Mouse (Mus musculus): ENCODE data around the gene Fbxw7.
"Not testable (repeated sequence)": the region's sequence is repeated elsewhere in the genome, so short reads cannot be mapped to it uniquely, and the experiment has no call there.

Fbxw7 gene

DNA sequence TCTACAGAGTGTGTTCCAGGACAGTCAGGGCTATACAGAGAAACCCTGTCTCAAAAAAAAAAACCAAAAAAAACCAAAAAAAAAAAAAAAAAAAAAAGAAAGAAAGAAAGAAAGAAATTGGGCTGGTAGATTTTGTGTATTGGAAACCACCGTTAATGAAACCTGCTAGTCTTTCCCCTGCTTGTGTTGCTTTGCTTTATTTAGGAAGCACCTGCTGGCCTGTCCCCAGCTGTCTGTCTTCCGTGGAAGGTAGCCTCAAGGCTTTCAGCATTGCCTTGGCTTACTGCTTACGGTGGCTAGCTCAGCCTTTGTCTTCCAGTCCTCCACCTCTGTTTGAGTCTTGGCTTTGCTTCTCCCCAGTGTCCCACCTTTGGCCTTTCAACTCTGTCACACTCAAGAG lies 11.9 kb downstream of the Fbxw7 start:
- DNase-seq (ENCODE audit: inconsistent ontology term): no peak

GRCm38 (mm10) chr3:84827617-84828016 lies 12.5 kb downstream of the Fbxw7 start:
- no peak for DNase-seq (ENCODE audit: inconsistent ontology term)

- DNase-seq (ENCODE audit: inconsistent ontology term): no peak
Observed at GRCm38 (mm10) chr3:84829366-84829765, 14.3 kb downstream of the Fbxw7 start.

DNA sequence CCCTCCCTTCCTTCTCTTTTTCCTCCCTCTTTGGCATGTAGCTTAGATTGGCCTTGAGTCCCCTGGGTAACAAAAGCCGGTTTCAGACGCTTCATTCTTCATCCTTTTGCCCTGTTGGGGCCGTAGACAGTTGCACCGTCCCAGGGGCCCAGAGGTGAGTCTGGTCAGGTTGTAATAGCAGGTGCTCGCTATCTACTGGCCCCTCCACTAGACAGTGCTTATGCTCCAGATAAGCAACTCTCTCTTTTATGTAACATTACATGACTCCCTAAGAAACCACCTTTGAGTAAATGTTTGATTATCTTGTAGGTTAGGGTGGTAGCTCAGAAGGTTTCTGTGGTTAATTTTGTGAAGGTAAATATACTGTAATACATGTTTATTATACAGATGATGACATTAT lies 21.0 kb downstream of the Fbxw7 start:
- no peak for DNase-seq (ENCODE audit: inconsistent ontology term)

- no peak for DNase-seq (ENCODE audit: inconsistent ontology term)
Observed at GRCm38 (mm10) chr3:84837984-84838383, 22.9 kb downstream of the Fbxw7 start.

- DNase-seq (ENCODE audit: inconsistent ontology term): no peak
Observed at GRCm38 (mm10) chr3:84839499-84839898, 24.4 kb downstream of the Fbxw7 start.

DNA sequence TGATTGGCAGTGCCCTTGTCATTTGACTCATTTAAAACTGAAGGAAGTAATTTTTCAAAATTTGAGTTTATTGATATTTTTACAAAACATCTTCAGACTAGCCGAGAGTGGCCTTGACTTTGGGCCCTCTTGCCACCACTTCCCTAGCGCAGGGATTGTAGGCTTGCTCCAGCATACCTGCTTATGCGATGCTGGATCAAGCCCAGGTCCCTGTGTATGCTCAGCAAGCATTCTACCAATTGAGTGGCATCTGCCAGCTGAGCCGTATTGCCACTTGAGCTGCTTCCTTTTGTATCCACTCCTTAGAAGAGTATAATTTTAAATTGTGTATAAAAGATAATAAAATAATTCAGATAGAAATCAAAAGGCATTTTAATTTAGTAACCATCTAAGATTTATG lies 26.2 kb downstream of the Fbxw7 start:
- no peak for DNase-seq (ENCODE audit: inconsistent ontology term)

- DNase-seq (ENCODE audit: inconsistent ontology term): no peak
Observed at GRCm38 (mm10) chr3:84842793-84843192, 27.7 kb downstream of the Fbxw7 start.

- DNase-seq (ENCODE audit: inconsistent ontology term): peak; percentile 58
Observed at GRCm38 (mm10) chr3:84843594-84843993, 28.5 kb downstream of the Fbxw7 start.

- no peak for DNase-seq (ENCODE audit: inconsistent ontology term)
Observed at GRCm38 (mm10) chr3:84848798-84849197, 33.7 kb downstream of the Fbxw7 start.

- no peak for DNase-seq (ENCODE audit: inconsistent ontology term)
Observed at GRCm38 (mm10) chr3:84850418-84850817, 35.4 kb downstream of the Fbxw7 start.

- peak; percentile 39 for DNase-seq (ENCODE audit: inconsistent ontology term)
Observed at GRCm38 (mm10) chr3:84851801-84852200, 36.7 kb downstream of the Fbxw7 start.

DNA sequence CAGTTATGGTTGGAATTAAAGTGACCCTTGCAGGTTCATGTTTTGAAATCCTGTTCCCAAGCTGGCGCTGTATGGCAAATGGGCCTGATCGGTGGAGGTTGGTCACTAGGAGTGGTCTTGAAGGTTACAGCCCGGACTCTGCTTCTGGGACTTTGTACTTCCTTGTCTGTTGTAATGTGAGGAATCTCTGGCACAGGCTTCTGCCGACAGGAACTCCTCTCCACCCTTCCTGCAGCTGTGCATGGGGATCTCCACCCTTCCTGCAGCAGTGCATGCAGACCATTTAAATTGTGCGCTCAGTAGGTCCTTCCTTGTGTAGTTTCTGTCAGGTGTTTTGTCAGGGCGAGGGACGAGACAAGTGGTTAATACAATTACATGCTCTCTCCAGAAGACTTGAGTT lies 37.8 kb downstream of the Fbxw7 start:
- no peak for DNase-seq (ENCODE audit: inconsistent ontology term)

DNA sequence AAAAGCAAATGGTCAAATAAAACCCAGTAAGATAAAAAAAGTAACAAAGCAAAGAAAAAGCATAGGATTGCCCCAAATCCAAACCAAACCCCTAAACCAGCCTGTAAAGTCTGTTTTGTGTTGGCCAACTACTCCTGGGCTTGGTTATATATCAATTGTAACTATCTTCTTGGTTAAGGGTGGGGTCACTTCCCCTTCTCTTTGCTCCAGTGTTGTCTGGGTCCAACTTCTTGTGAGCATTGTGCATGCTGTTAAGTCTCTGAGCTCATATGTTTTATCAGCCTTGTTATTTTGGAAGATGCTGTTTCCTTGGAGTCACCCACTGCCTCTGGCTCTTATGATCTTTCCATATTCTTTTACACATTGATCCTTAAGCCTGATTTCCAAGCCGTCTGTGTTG lies 39.4 kb downstream of the Fbxw7 start:
- no peak for DNase-seq (ENCODE audit: inconsistent ontology term)

DNA sequence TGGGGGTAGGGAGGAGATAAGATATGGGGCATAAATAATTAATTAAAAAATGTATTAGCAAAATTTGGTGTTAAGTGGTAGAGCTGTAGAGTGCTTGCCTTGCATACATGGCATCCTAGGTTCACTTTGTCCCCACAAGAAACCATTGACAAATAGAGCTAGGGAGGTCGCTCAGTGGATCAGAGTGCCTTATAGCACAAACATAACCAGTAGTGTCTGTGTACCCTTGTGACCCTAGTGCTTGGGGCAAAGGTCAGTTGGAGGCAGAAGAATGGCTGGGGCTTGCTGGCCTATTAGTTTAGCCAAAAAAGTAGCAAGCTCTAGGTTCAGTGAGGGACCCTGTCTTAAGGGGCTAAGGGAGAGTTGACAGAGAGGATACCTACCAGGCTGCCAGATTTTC lies 45.6 kb downstream of the Fbxw7 start:
- DNase-seq (ENCODE audit: inconsistent ontology term): no peak

DNA sequence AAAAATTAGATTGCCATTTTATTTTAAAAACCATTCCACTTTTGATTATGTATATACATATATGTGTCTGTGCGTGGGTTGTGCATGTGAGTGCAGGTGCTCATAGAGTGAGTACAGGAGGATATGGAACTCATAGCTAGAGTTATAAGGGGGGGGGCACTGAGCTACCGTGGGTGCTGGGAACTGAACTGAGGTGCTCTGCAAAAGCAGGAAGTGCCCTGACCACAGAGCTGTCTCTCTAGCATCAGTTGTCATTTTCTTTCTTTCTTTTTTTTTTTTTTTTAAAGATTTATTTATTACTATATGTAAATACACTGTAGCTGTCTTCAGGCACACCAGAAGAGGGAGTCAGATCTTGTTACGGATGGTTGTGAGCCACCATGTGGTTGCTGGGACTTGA lies 46.7 kb downstream of the Fbxw7 start:
- DNase-seq (ENCODE audit: inconsistent ontology term): not testable (repeated sequence)

DNA sequence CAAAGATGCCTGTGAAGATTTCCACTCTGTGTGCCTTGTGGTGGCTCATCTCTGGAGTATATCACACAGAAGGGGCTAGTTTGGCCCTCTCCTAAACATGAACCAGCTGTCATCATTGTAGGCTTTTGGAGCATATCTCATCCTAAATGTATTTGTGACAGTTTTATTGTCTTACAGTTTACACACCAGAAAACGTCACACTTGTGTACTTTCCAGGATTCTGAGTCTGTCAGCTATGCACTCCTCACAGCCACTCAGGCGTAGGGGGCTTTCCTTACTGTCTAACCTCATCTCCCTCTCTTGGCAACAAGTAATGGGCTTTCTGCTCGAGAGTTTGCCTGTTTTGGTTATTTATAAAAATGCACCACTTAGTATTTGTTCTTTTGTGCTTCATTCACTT lies 50.6 kb downstream of the Fbxw7 start:
- no peak for DNase-seq (ENCODE audit: inconsistent ontology term)

- DNase-seq (ENCODE audit: inconsistent ontology term): no peak
Observed at GRCm38 (mm10) chr3:84866866-84867265, 51.8 kb downstream of the Fbxw7 start.

DNA sequence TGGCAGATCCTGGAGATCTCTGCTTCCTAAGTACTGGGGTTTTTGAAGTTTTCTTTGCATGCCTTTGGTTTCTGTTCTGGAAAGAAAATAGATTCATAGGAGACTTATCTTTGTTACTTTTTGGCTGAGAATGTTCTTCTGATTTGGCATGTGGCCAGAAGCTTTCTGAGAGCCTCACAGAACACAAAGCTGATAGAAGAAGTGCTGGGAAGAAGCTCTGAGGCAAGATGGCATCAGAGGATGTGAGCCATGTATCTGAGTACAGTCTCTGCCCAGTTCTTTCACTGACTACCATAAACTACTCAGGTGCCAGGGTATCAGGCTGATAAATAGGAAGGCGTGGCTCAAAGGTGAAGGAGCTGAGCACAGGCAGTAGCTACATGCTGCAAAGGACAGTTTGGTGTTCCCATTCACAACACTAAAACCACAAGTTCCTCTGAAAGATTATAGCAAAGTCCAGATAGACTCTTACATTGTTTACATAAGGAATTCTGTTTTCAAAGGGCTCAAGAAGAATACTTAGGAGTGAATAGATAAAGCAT lies 52.4 kb downstream of the Fbxw7 start:
- DNase-seq (ENCODE audit: inconsistent ontology term): peak; percentile 24

DNA sequence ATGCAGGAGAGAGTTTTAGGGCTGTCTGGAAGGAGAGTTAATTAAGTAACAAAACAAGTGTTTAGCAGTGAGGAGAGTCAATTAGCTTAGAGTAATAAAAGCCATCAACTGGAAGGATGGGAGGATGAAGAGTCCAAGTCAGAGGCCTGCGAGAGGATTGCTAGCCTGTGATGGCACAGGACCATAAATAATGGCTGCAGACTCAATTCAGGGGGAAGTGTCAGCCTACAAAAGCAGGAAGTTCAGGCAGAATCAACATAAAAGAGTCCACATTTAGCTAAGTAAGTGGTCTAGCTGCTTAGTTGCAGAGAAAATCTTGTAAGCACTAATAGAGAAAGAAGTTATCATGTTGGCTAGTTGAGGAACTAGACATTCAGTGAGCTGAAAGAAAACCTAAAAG lies 52.9 kb downstream of the Fbxw7 start:
- no peak for DNase-seq (ENCODE audit: inconsistent ontology term)

DNA sequence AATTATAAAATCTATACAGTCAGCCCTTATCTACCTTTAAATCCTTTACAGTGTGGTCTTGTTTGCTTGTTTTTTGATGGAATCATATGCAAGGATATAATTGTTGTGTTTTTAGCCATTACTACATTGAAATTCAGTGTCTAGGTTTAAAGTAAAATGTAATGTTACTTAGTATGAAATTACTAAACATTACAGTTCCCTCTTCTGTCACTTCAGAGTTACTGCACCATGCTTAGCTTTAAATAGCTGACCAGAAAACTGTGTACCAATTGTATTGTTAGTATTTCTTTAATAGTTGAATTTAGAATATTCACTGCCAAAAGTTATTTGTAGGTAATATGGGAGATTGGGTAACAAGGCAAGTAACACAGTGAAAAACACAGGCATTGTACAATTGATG lies 55.1 kb downstream of the Fbxw7 start:
- no peak for DNase-seq (ENCODE audit: inconsistent ontology term)

DNA sequence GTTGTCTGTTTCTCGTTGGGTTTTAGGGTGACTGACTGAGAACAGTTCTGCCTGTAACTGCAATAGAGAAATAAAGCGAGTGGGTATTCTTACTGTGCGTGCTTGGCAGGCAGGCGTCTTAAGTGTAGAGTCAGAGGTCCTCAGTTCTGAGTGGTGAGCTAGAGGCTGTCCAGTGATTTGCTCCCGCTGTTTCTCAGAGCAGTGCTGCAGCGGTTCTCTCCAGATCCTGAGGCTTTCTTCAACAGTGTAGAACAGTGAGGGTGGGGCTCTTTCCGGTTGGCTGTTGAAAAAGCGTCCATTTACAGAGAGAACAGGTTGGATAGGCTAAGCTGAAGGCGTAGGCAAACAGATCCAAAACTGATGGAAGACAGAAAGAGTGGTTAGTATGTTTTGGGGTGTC lies 60.2 kb downstream of the Fbxw7 start:
- DNase-seq (ENCODE audit: inconsistent ontology term): no peak

DNA sequence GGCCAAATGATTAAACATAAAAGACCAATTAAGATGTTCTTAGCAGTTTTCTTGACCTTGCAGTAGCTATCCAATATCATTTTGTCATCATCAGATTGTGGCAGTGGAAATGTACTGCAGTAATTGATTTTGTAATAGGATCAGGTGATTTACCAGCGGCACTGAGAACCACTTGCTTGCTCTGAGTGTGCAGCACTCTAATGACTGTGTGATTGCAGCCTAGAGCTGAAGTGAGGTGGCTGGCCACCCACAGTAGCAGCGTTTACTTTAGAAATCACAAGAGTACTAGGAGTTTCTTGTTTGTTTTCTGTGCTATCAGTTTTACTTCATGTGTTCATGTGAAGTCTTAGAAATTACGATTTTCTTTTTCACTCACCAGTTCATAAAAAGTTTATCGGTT lies 61.1 kb downstream of the Fbxw7 start:
- no peak for DNase-seq (ENCODE audit: inconsistent ontology term)

DNA sequence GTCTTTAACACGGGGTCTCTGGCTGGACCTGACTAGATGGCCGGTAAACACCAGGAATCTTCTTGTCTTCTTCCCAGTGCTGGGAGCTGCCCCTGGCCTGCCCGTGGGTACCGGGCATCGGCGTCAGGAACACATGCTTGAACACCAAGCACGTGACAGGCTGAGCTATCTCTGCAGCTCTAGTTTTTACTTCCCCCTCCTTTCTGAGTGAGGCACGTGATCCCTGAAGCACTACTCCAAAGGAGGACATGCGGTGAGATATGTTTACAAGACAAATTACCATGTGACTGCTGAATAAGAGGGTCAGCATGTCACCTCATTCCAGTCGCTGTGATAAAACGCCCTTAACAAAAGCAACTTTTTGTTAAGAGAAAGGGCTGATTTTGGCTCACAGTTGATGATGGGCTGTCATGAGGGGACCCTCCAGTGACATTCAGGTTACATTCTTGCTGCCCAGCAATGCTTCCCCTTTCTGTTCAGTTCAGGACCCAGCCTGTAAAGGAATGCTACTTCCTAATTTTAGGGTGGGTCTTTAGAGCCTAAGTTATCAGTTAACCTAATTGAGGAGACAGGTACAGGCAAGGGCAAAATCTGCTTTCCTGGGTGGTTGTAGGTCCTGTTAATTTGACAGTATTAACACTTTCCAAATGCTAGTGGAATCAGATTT lies 68.9 kb downstream of the Fbxw7 start:
- DNase-seq (ENCODE audit: inconsistent ontology term): no peak
